10 mouse cellular contexts compared by ENCODE assay signal in genomic region chr1:55741885-55742284, GRCm38 (mm10).
DNase-seq lines count a peak whose midpoint lies in the region; ATAC-seq lines count a peak whose summit lies in the region.
"Had no signal": no experiment of that assay in that cellular context is flagged by ENCODE, and none has a peak within 500 bp of the region (broad histone marks: within the 10 kb centered on the region; RNA-seq: fewer than 3 reads in every experiment).

No protein-coding gene starts in this region.

- no peak overlapping the region for H3K27ac ChIP-seq in hindbrain, embryonic 14.5 days
- no peak overlapping the region for H3K27ac ChIP-seq in hindbrain, embryonic 10.5 days
- H3K27ac ChIP-seq: limb, embryonic 12.5 days had no signal

- no peak overlapping the region for H3K4me2 ChIP-seq in hindbrain, embryonic 14.5 days (replicated peaks)
- H3K4me2 ChIP-seq: limb, embryonic 12.5 days had no signal

- H3K36me3 ChIP-seq in hindbrain, embryonic 14.5 days (replicated peaks; ENCODE audit: control insufficient read depth, insufficient read depth): no peaks in the 10 kb centered on the region
- H3K36me3 ChIP-seq in hindbrain, embryonic 10.5 days: no peaks in the 10 kb centered on the region
- H3K36me3 ChIP-seq: limb, embryonic 12.5 days had no signal

- H3K4me1 ChIP-seq in hindbrain, embryonic 14.5 days (replicated peaks; ENCODE audit: control insufficient read depth, insufficient read depth, low read length): no peaks in the 10 kb centered on the region
- no peaks in the 10 kb centered on the region for H3K4me1 ChIP-seq in hindbrain, embryonic 10.5 days (replicated peaks)

- H3K27me3 ChIP-seq in hindbrain, embryonic 14.5 days (ENCODE audit: control insufficient read depth, insufficient read depth, low read length): no peaks in the 10 kb centered on the region
- peaks cover 15% of the 10 kb centered on the region for H3K27me3 ChIP-seq in hindbrain, embryonic 10.5 days (ENCODE audit: insufficient read depth, poor library complexity, severe bottlenecking)

- no peak overlapping the region for H3K9ac ChIP-seq in hindbrain, embryonic 14.5 days
- H3K9ac ChIP-seq: limb, embryonic 12.5 days had no signal

- H3K9me3 ChIP-seq in hindbrain, embryonic 14.5 days (ENCODE audit: control insufficient read depth, low read length): no peaks in the 10 kb centered on the region
- H3K9me3 ChIP-seq in hindbrain, embryonic 10.5 days: no peaks in the 10 kb centered on the region
- H3K9me3 ChIP-seq: limb, embryonic 12.5 days had no signal

- 76% methylated on average over 3 of the region's 3 CpGs for WGBS in hindbrain, embryonic 14.5 days
- 81% methylated on average over 3 of the region's 3 CpGs for WGBS in hindbrain, embryonic 10.5 days

- H3K4me3 ChIP-seq in hindbrain, embryonic 14.5 days (replicated peaks; ENCODE audit: low read length): no peak overlapping the region
- H3K4me3 ChIP-seq in hindbrain, embryonic 10.5 days: no peak overlapping the region
- H3K4me3 ChIP-seq: limb, embryonic 12.5 days had no signal

- peak; percentile 53 for DNase-seq in hindbrain, embryonic 14.5 days (ENCODE audit: low spot score)
- no peak for DNase-seq in hindbrain, embryonic 10.5 days (ENCODE audit: low spot score)
- DNase-seq in adipocyte (ENCODE audit: low spot score): peak; percentile 42
- peak; percentile 42 for DNase-seq in brain, embryonic 18.5 days (ENCODE audit: low read depth, low spot score)
- peak; percentile 40 to 70 for DNase-seq in left cerebral cortex, postnatal 10 days (ENCODE audit: extremely low spot score in 1 of 2, low spot score in 2 of 2)
- no peak for DNase-seq in retina, postnatal 1 day
- DNase-seq in ovary, adult 18-20 months (ENCODE audit: low spot score): no peak
- no peak for DNase-seq in spleen, postnatal 36 days (ENCODE audit: low spot score in 2 of 2)

- intact Hi-C loops in left cerebral cortex, postnatal 10 days (cut with DNase I): no loop called here

- peak; percentile 24; the same call in 1 of the 2 replicates for ATAC-seq in hindbrain, embryonic 14.5 days (ENCODE audit: low FRiP score)
- ATAC-seq: inflammation-experienced regulatory T-cells, adult 6 months had no signal

Comparison
In these comparisons a context has a peak if more than half of its experiments do, and no peak if none do; other contexts are left out.
1. DNase-seq: peak in hindbrain, embryonic 14.5 days (single experiment), adipocyte (single experiment), brain, embryonic 18.5 days (single experiment) and left cerebral cortex, postnatal 10 days (2 of 2); none in hindbrain, embryonic 10.5 days (single experiment), retina, postnatal 1 day (single experiment), ovary, adult 18-20 months (single experiment) and spleen, postnatal 36 days (0 of 2).